Mouse (Mus musculus) MEL (cell line): ENCODE measurements around the gene Il1a.

Source experiments
- CHD2 ChIP-seq: IDR thresholded peaks from 2 replicates; pipeline ENCODE4 v1.6.1; 2011; ENCODE audit warnings: low read length, improper control_type of control experiment
- CTCF ChIP-seq, 3 experiments: IDR thresholded peaks in 2 of 3; conservative IDR thresholded peaks in 1 of 3; 2 replicates each; pipeline ENCODE4 v1.5.1; 2011 to 2012; ENCODE audit warnings: low read length in 3 of 3, low read depth in 2 of 3, mild to moderate bottlenecking in 2 of 3, improper control_type of control experiment in 1 of 3, inconsistent platforms in 1 of 3, mixed read lengths in 1 of 3, moderate library complexity in 1 of 3; ENCODE audit not compliant: control insufficient read depth in 1 of 3, insufficient read depth in 1 of 3, poor library complexity in 1 of 3, severe bottlenecking in 1 of 3
- EP300 ChIP-seq, 2 experiments: IDR thresholded peaks; 2 replicates each; pipeline ENCODE4 v1.6.1; 2011; ENCODE audit warnings: improper control_type of control experiment in 2 of 2, low read length in 2 of 2, low read depth in 1 of 2, mild to moderate bottlenecking in 1 of 2
- ETS1 ChIP-seq: IDR thresholded peaks from 2 replicates; pipeline ENCODE4 v1.6.1; 2012; ENCODE audit warnings: low read depth, mild to moderate bottlenecking, inconsistent platforms, low read length, improper control_type of control experiment, moderate library complexity
- HCFC1 ChIP-seq: IDR thresholded peaks from 2 replicates; pipeline ENCODE4 v1.6.1; 2012; ENCODE audit warnings: low read depth, mild to moderate bottlenecking, inconsistent platforms, low read length, improper control_type of control experiment, moderate library complexity
- MAFK ChIP-seq: IDR thresholded peaks from 2 replicates; pipeline ENCODE4 v1.6.1; 2011; ENCODE audit warnings: low read depth, mild to moderate bottlenecking, low read length, improper control_type of control experiment, borderline replicate concordance
- MXI1 ChIP-seq: IDR thresholded peaks from 2 replicates; pipeline ENCODE4 v1.6.1; 2011; ENCODE audit warnings: mild to moderate bottlenecking, low read depth, low read length, improper control_type of control experiment
- MYC ChIP-seq: IDR thresholded peaks from 2 replicates; pipeline ENCODE4 v1.6.1; 2011; ENCODE audit warnings: low read depth, mild to moderate bottlenecking, low read length, improper control_type of control experiment, moderate library complexity
- POLR2A ChIP-seq, 2 experiments: IDR thresholded peaks; 2 replicates each; pipeline ENCODE4 v1.6.1; 2011 to 2012; ENCODE audit warnings: low read length in 2 of 2, mild to moderate bottlenecking in 2 of 2, control low read depth in 1 of 2, improper control_type of control experiment in 1 of 2, low read depth in 1 of 2, moderate library complexity in 1 of 2; ENCODE audit not compliant: control insufficient read depth in 1 of 2, insufficient read depth in 1 of 2, poor library complexity in 1 of 2
- USF2 ChIP-seq, 2 experiments: IDR thresholded peaks; 2 replicates each; pipeline ENCODE4 v1.6.1; 2011 to 2012; ENCODE audit warnings: improper control_type of control experiment in 2 of 2, low read length in 2 of 2, borderline replicate concordance in 1 of 2, inconsistent platforms in 1 of 2, low read depth in 1 of 2, mild to moderate bottlenecking in 1 of 2; ENCODE audit not compliant: insufficient read depth in 1 of 2
- ZC3H11A ChIP-seq: IDR thresholded peaks from 2 replicates; pipeline ENCODE4 v1.6.1; 2012; ENCODE audit warnings: low read depth, mild to moderate bottlenecking, inconsistent platforms, low read length, improper control_type of control experiment

DNA sequence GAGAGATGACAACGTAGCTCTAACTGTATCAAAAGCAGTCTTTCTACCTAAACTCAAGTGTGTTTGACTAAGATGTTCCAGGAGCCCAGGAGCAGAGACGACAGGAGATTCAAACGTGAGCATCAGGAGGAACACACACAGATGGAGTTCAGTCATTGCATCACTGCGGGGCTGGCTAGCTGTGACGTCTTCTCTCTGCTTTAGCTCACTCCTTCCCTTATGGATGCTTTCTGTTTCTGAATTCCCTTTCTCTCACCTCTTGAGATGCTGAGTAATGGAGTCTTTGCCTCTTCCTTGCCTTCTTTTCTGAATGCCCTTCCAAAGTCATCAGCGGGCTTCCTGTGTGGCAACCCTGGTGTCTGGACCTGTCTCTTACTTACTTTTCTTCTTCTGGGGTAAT lies 5.1 kb upstream of the Il1a start:
- TF ChIP-seq POLR2A (IDR thresholded peaks at IDR 0.05; ENCODE audit: control insufficient read depth in 1 of 2, insufficient read depth in 1 of 2, low read depth in 1 of 2, low read length in 2 of 2, poor library complexity in 1 of 2) = no peak
- no peak for TF ChIP-seq MYC
- no peak for TF ChIP-seq HCFC1
- TF ChIP-seq ETS1 = no peak
- no peak for TF ChIP-seq CTCF (IDR thresholded peaks at IDR 0.05 in 2 of 3, conservative IDR thresholded peaks at IDR 0.05 in 1 of 3; ENCODE audit: control insufficient read depth in 1 of 3, insufficient read depth in 1 of 3, low read depth in 2 of 3, low read length in 3 of 3, poor library complexity in 1 of 3, severe bottlenecking in 1 of 3)
- no peak for TF ChIP-seq MAFK
- TF ChIP-seq ZC3H11A = no peak
- no peak for TF ChIP-seq CHD2
- TF ChIP-seq EP300 (IDR thresholded peaks at IDR 0.05; ENCODE audit: low read depth in 1 of 2, low read length in 2 of 2) = no peak
- TF ChIP-seq USF2 (IDR thresholded peaks at IDR 0.05; ENCODE audit: borderline replicate concordance in 1 of 2, insufficient read depth in 1 of 2, low read depth in 1 of 2, low read length in 2 of 2) = no peak
- TF ChIP-seq MXI1 = no peak
